Mouse (Mus musculus): ENCODE measurements at regions not wholly inside any gene's neighbourhood (a gene's known extent, or its start where the extent isn't known, plus 50 kb on each side); places are given as distances from the start of the nearest gene placed in this dataset.

DNA sequence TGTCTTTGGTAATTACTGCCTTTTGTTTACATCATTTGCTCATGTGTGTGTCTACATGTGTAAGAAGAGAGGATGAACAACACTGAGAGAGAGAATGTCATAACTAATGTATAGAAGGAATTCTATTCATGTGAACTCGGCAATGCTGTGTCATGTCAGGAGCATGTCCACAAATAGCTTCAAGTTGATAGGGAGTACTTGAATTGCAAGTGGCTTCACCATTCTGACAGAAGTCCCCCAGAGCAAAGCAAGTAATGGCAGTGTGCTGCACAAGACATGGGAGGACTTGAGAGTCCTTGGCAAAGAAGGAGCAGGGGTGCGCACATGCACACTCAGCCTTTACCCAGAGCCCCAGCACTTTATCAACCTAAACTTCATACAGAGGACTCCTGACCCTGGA is 919.9 kb upstream of the Tenm2 start:
- H3K9me3 ChIP-seq (ENCODE audit: control insufficient read depth, low read length): no peaks in the 10 kb centered on the region
- H3K36me3 ChIP-seq (ENCODE audit: control insufficient read depth, insufficient read depth, low read length): no peaks in the 10 kb centered on the region
- DNase-seq (ENCODE audit: low spot score) (no peak), ATAC-seq (ENCODE audit: insufficient number of reproducible peaks, low FRiP score, low TSS enrichment, low read depth) (no peak)
- no peak overlapping the region for H3K4me3 ChIP-seq (ENCODE audit: low read depth, low read length)
- no peak overlapping the region for H3K27ac ChIP-seq (replicated peaks; ENCODE audit: low read depth, low read length)
- H3K9ac ChIP-seq (ENCODE audit: low read length): no peak overlapping the region
- WGBS: 95% methylated on average over 2 of the region's 2 CpGs
- no peak overlapping the region for H3K4me2 ChIP-seq (ENCODE audit: low read depth, severe bottlenecking)
- no peaks in the 10 kb centered on the region for H3K27me3 ChIP-seq (ENCODE audit: control insufficient read depth, insufficient read depth, low read length)
- H3K4me1 ChIP-seq (ENCODE audit: control insufficient read depth, insufficient read depth, low read length): no peaks in the 10 kb centered on the region

GRCm38 (mm10) chr11:38143436-38143835 is 907.7 kb upstream of the Tenm2 start:
- no peak overlapping the region for H3K4me2 ChIP-seq (ENCODE audit: low read depth, severe bottlenecking)

GRCm38 (mm10) chr11:38128851-38129250 is 893.1 kb upstream of the Tenm2 start:
- H3K9ac ChIP-seq (ENCODE audit: low read length): no peak overlapping the region
- no peaks in the 10 kb centered on the region for H3K27me3 ChIP-seq (ENCODE audit: control insufficient read depth, insufficient read depth, low read length)
- H3K36me3 ChIP-seq (ENCODE audit: control insufficient read depth, insufficient read depth, low read length): no peaks in the 10 kb centered on the region
- no peak overlapping the region for H3K4me2 ChIP-seq (ENCODE audit: low read depth, severe bottlenecking)
- DNase-seq (ENCODE audit: low spot score) (no peak), ATAC-seq (ENCODE audit: insufficient number of reproducible peaks, low FRiP score, low TSS enrichment, low read depth) (no peak)
- no peak overlapping the region for H3K4me3 ChIP-seq (ENCODE audit: low read depth, low read length)
- no peaks in the 10 kb centered on the region for H3K9me3 ChIP-seq (ENCODE audit: control insufficient read depth, low read length)
- no peak overlapping the region for H3K27ac ChIP-seq (replicated peaks; ENCODE audit: low read depth, low read length)
- no peaks in the 10 kb centered on the region for H3K4me1 ChIP-seq (ENCODE audit: control insufficient read depth, insufficient read depth, low read length)

More at GRCm38 (mm10) chr11:38143436-38143835, 907.7 kb upstream of the Tenm2 start:
- no peaks in the 10 kb centered on the region for H3K36me3 ChIP-seq (ENCODE audit: control insufficient read depth, insufficient read depth, low read length)
- ATAC-seq (ENCODE audit: insufficient number of reproducible peaks, low FRiP score, low TSS enrichment, low read depth) (no peak), DNase-seq (ENCODE audit: low spot score) (no peak)
- WGBS: 86% methylated on average over 2 of the region's 2 CpGs
- H3K4me1 ChIP-seq (ENCODE audit: control insufficient read depth, insufficient read depth, low read length): no peaks in the 10 kb centered on the region
- no peak overlapping the region for H3K4me3 ChIP-seq (ENCODE audit: low read depth, low read length)
- H3K27me3 ChIP-seq (ENCODE audit: control insufficient read depth, insufficient read depth, low read length): no peaks in the 10 kb centered on the region
- no peaks in the 10 kb centered on the region for H3K9me3 ChIP-seq (ENCODE audit: control insufficient read depth, low read length)
- H3K27ac ChIP-seq (replicated peaks; ENCODE audit: low read depth, low read length): no peak overlapping the region
- no peak overlapping the region for H3K9ac ChIP-seq (ENCODE audit: low read length)

GRCm38 (mm10) chr11:38123789-38124330 is 888.1 kb upstream of the Tenm2 start:
- H3K4me2 ChIP-seq (ENCODE audit: low read depth, severe bottlenecking): no peak overlapping the region
- no peak overlapping the region for H3K9ac ChIP-seq (ENCODE audit: low read length)
- DNase-seq (ENCODE audit: low spot score) (no peak), ATAC-seq (ENCODE audit: insufficient number of reproducible peaks, low FRiP score, low TSS enrichment, low read depth) (no peak)
- H3K4me1 ChIP-seq (ENCODE audit: control insufficient read depth, insufficient read depth, low read length): no peaks in the 10 kb centered on the region
- H3K27me3 ChIP-seq (ENCODE audit: control insufficient read depth, insufficient read depth, low read length): no peaks in the 10 kb centered on the region
- H3K36me3 ChIP-seq (ENCODE audit: control insufficient read depth, insufficient read depth, low read length): no peaks in the 10 kb centered on the region
- no peak overlapping the region for H3K4me3 ChIP-seq (ENCODE audit: low read depth, low read length)
- WGBS: 61% methylated on average over 2 of the region's 2 CpGs
- H3K9me3 ChIP-seq (ENCODE audit: control insufficient read depth, low read length): no peaks in the 10 kb centered on the region
- H3K27ac ChIP-seq (replicated peaks; ENCODE audit: low read depth, low read length): no peak overlapping the region

- H3K27ac ChIP-seq (replicated peaks; ENCODE audit: low read depth, low read length): no peak overlapping the region
- H3K4me1 ChIP-seq (ENCODE audit: control insufficient read depth, insufficient read depth, low read length): no peaks in the 10 kb centered on the region
- DNase-seq (ENCODE audit: low spot score) (no peak), ATAC-seq (ENCODE audit: insufficient number of reproducible peaks, low FRiP score, low TSS enrichment, low read depth) (no peak)
- no peak overlapping the region for H3K4me3 ChIP-seq (ENCODE audit: low read depth, low read length)
- no peaks in the 10 kb centered on the region for H3K27me3 ChIP-seq (ENCODE audit: control insufficient read depth, insufficient read depth, low read length)
- H3K9me3 ChIP-seq (ENCODE audit: control insufficient read depth, low read length): no peaks in the 10 kb centered on the region
- H3K9ac ChIP-seq (ENCODE audit: low read length): no peak overlapping the region
- H3K4me2 ChIP-seq (ENCODE audit: low read depth, severe bottlenecking): no peak overlapping the region
- H3K36me3 ChIP-seq (ENCODE audit: control insufficient read depth, insufficient read depth, low read length): no peaks in the 10 kb centered on the region
- WGBS: 81% methylated on average over 1 of the region's 1 CpGs
These were observed 886.7 kb upstream of the Tenm2 start for GRCm38 (mm10) chr11:38122474-38122873.

DNA sequence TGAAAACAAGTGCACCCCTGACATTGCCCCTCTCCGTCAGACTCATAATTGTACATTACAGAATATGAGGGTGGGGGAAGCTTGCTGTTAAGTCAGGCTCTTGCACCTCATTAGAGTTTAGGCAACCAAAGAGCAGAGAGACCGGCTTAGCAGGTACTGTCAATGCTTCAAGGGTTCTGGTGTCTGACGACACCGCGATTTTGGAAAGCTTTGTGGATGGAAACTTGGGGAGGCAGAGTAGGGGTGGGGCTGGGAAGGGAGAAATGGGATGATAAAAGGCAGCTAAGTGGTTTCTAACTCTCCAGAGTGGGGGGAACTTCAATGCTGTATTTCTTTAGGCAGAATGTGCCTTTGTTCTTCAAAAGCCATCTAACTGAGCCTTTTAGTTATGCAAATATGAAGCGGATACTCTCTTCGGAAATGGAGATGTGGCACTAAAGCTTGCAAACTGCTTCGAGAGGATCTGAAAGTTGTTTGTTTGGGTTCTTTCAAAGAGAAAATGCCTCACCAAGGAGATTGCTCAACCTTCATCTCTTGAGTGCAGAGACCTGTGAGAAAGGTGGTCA is 885.4 kb upstream of the Tenm2 start:
- no peak overlapping the region for H3K4me3 ChIP-seq (ENCODE audit: low read depth, low read length)
- 26% methylated on average over 8 of the region's 8 CpGs for WGBS
- no peak for DNase-seq (ENCODE audit: low spot score)
- no peak overlapping the region for H3K9ac ChIP-seq (ENCODE audit: low read length)
- H3K27ac ChIP-seq (replicated peaks; ENCODE audit: low read depth, low read length): no peak overlapping the region
- H3K4me1 ChIP-seq (ENCODE audit: control insufficient read depth, insufficient read depth, low read length): no peaks in the 10 kb centered on the region
- no peaks in the 10 kb centered on the region for H3K9me3 ChIP-seq (ENCODE audit: control insufficient read depth, low read length)
- no peak for ATAC-seq (ENCODE audit: insufficient number of reproducible peaks, low FRiP score, low TSS enrichment, low read depth)
- H3K27me3 ChIP-seq (ENCODE audit: control insufficient read depth, insufficient read depth, low read length): no peaks in the 10 kb centered on the region
- H3K4me2 ChIP-seq (ENCODE audit: low read depth, severe bottlenecking): no peak overlapping the region
- H3K36me3 ChIP-seq (ENCODE audit: control insufficient read depth, insufficient read depth, low read length): no peaks in the 10 kb centered on the region

DNA sequence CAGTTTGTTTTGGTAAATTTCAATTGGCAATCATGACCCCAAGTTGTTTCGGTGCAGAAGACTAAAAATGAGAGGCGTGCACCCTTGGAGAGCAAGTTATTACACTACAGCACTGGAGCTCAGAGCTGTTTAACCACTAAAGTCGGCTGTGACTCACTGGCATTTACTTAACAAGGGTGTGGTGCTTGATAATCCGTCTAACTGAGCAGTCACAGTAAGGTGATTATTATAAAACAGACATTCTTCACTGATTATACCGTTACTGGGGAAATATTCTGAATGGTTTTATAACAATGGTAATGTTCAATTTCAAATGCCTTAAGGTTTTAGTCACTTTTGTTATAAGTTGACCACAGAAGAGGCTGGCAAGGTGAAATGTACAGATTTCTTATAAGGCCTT is 882.0 kb upstream of the Tenm2 start:
- H3K9ac ChIP-seq (ENCODE audit: low read length): no peak overlapping the region
- no peak for DNase-seq (ENCODE audit: low spot score)
- no peak overlapping the region for H3K4me2 ChIP-seq (ENCODE audit: low read depth, severe bottlenecking)
- H3K9me3 ChIP-seq (ENCODE audit: control insufficient read depth, low read length): no peaks in the 10 kb centered on the region
- no peak overlapping the region for H3K4me3 ChIP-seq (ENCODE audit: low read depth, low read length)
- H3K27ac ChIP-seq (replicated peaks; ENCODE audit: low read depth, low read length): no peak overlapping the region
- no peaks in the 10 kb centered on the region for H3K36me3 ChIP-seq (ENCODE audit: control insufficient read depth, insufficient read depth, low read length)
- ATAC-seq (ENCODE audit: insufficient number of reproducible peaks, low FRiP score, low TSS enrichment, low read depth): no peak
- H3K4me1 ChIP-seq (ENCODE audit: control insufficient read depth, insufficient read depth, low read length): no peaks in the 10 kb centered on the region
- H3K27me3 ChIP-seq (ENCODE audit: control insufficient read depth, insufficient read depth, low read length): no peaks in the 10 kb centered on the region
- whole genome bisulfite sequencing: 80% methylated on average over 5 of the region's 5 CpGs

- Histone ChIP-seq H3K9me3 (ENCODE audit: control insufficient read depth, low read length) (no peaks in the 10 kb centered on the region), H3K9ac (ENCODE audit: low read length) (no peak overlapping the region), H3K27me3 (ENCODE audit: control insufficient read depth, insufficient read depth, low read length) (no peaks in the 10 kb centered on the region), H3K36me3 (ENCODE audit: control insufficient read depth, insufficient read depth, low read length) (no peaks in the 10 kb centered on the region), H3K4me1 (ENCODE audit: control insufficient read depth, insufficient read depth, low read length) (no peaks in the 10 kb centered on the region), H3K4me3 (ENCODE audit: low read depth, low read length) (no peak overlapping the region), H3K4me2 (ENCODE audit: low read depth, severe bottlenecking) (no peak overlapping the region), H3K27ac (replicated peaks; ENCODE audit: low read depth, low read length) (no peak overlapping the region)
- no peak for DNase-seq (ENCODE audit: low spot score)
- no peak for ATAC-seq (ENCODE audit: insufficient number of reproducible peaks, low FRiP score, low TSS enrichment, low read depth)
- 93% methylated on average over 2 of the region's 2 CpGs for WGBS
These were observed 856.4 kb upstream of the Tenm2 start for GRCm38 (mm10) chr11:38092202-38092601.

DNA sequence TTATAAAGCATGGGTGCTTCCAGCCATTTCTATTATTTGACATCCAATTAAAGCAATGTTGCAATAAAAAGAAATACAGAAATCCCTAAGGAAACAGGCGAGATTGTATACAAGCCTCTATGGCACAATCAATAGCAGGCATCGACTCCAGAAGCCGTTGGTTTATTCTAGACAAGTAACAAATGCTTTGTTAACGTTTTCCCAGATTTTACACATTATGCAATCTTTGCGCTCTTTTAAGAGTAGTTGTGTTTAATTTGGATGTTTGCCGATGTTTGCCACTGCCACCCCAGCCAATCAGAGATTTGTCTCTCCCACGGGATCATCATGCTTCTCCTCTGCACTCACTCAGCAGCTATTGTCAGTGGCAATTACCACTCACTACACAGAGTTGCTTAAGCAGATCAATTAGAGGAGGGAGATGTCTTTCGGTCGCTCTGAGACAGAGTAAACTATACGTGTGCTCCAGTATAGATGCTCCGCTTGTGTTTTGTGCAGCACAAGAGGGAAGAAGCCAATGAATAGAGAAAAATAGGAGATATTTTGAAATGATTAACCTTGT is 839.5 kb upstream of the Tenm2 start:
- DNase-seq (ENCODE audit: low spot score): no peak
- H3K27me3 ChIP-seq (ENCODE audit: control insufficient read depth, insufficient read depth, low read length): no peaks in the 10 kb centered on the region
- no peaks in the 10 kb centered on the region for H3K36me3 ChIP-seq (ENCODE audit: control insufficient read depth, insufficient read depth, low read length)
- no peaks in the 10 kb centered on the region for H3K9me3 ChIP-seq (ENCODE audit: control insufficient read depth, low read length)
- H3K4me1 ChIP-seq (ENCODE audit: control insufficient read depth, insufficient read depth, low read length): no peaks in the 10 kb centered on the region
- no peak overlapping the region for H3K4me3 ChIP-seq (ENCODE audit: low read depth, low read length)
- no peak overlapping the region for H3K27ac ChIP-seq (replicated peaks; ENCODE audit: low read depth, low read length)
- H3K4me2 ChIP-seq (ENCODE audit: low read depth, severe bottlenecking): no peak overlapping the region
- H3K9ac ChIP-seq (ENCODE audit: low read length): no peak overlapping the region
- 85% methylated on average over 11 of the region's 11 CpGs for WGBS
- no peak for ATAC-seq (ENCODE audit: insufficient number of reproducible peaks, low FRiP score, low TSS enrichment, low read depth)

All from limb, embryonic 11.5 days (tissue).